Mouse (Mus musculus) neutrophil, adult 65 days (primary cell): ENCODE measurements around the gene Tas2r123. TPM values are rescaled to one million over a fixed set of nuclear protein-coding genes. Genes with fewer than 3 reads are reported as not detected.

Experiments used
- total RNA-seq: library from RNA; stranded (reverse); gene quantifications from 2 replicates; pipeline ENCODE4 v1.2.4, GENCODE M21; 2023

Tas2r123 gene
- not detected in 2 replicates for total RNA-seq

DNA sequence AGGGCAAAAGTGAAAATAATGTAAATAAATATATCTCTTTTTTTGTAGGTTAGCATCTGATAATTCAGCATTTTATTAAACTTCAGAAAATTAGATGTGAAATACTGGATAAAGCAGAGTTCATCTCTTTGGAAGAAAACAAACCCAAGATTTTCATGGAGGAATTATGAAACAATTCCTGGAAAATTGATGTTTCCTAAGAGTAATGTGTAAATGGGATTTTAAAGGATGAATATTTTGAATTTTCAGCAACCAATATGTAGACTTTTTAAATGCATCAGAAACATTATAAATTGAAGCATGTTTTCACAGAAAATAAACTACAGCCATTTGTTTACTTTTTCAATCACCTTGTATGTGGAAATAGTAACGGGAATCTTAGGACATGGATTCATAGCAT lies at the start of gene Tas2r123:
Tas2r123 (plus strand) TSS at position 301 of the 400 bp plus-strand sequence.

DNA sequence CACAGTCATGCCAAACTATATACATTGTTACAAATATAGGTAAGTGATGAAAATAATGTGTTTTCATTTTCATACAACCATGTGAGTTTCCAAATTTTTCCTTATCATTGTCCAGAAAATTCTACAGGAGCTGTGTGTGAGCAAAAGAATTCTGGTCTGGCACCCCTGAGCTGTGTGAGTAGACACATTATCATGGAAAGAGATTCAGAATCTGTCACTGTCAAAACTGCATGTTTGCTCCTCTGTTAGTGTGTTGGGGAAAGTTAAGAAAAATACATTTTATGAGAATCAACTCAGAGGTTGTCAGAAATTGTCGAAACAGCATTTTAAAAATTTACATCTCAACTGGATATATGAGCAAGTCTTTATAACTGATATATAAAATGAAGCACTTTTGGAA lies 44.4 kb upstream of the Tas2r123 start, which contains the start of gene Tas2r117:
Tas2r117 (plus strand) TSS at position 301 of the 400 bp plus-strand sequence.

DNA sequence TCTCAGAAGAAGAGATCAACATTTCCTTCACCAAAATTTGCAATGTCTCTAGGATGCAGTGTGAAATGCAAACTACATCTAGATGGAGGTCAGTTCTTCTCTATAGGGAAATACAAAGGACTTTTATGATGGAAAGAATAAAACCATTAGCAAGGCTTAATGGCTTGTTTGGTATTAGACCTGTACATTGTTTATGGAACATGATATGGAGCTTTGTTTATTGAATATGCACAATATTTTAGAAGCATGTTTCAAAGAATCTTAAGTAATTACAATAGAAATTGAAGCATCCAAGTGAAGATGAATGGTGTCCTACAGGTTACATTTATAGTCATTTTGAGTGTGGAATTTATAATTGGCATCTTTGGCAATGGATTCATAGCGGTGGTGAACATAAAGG lies 8.2 kb downstream of the Tas2r123 start, which contains the start of gene Tas2r116:
Tas2r116 (plus strand) TSS at position 301 of the 400 bp plus-strand sequence.

DNA sequence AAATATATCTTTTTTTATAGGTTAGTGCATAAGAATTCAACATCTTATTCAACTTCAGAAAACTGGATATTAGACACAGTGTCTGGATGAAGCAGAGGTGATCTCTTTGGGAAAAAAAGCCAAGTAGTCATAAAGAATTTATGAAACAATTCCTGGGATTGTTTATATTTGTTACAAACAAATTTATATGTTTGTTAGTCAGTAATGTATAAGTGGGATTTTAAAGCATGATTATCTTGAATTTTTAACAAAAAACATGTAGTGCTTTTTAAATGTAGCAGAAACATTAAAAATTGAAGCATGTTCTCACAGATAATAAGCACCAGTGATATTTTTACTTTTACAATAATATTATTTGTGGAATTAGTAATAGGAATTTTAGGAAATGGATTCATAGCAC lies 20.8 kb downstream of the Tas2r123 start, which contains the start of gene Tas2r110:
Tas2r110 (plus strand) TSS at position 301 of the 400 bp plus-strand sequence.

DNA sequence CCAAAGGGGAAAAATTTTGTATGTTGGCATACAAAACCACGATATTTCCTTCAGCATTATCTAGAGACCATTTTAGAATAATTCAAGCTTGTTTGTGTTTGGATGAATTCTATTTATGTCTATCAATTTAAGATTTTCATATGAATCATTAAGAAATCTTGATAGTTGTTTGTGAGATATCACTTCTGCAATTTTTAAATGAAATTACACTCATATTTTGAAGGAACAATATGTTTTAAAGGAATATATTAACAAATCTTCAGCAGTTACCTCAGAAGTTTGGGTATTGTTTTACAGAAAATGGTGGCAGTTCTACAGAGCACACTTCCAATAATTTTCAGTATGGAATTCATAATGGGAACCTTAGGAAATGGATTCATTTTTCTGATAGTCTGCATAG lies 45.8 kb downstream of the Tas2r123 start, which contains the start of gene Tas2r113:
Tas2r113 (plus strand) TSS at position 301 of the 400 bp plus-strand sequence.

Other genes starting within 250 kb of the Tas2r123 start
- not detected in 2 replicates for gene A630073D07Rik, start 195.6 kb upstream of the Tas2r123 start, total RNA-seq
- not detected in 2 replicates for gene Tas2r120, start 190.2 kb upstream of the Tas2r123 start, total RNA-seq
- not detected in 2 replicates for gene Tas2r121, start 146.1 kb upstream of the Tas2r123 start, total RNA-seq
- gene Tas2r122, start 135.2 kb upstream of the Tas2r123 start, total RNA-seq = not detected in 2 replicates
- not detected in 2 replicates for gene Tas2r115, start 109.1 kb upstream of the Tas2r123 start, total RNA-seq
- not detected in 2 replicates for gene Tas2r124, start 92.4 kb upstream of the Tas2r123 start, total RNA-seq
- gene Tas2r102, start 85.0 kb upstream of the Tas2r123 start, total RNA-seq = not detected in 2 replicates
- gene Tas2r136, start 69.0 kb upstream of the Tas2r123 start, total RNA-seq = not detected in 2 replicates
- not detected in 2 replicates for gene Tas2r117, start 44.3 kb upstream of the Tas2r123 start, total RNA-seq
- not detected in 2 replicates for gene Tas2r116, start 8.3 kb downstream of the Tas2r123 start, total RNA-seq
- gene Tas2r110, start 20.9 kb downstream of the Tas2r123 start, total RNA-seq = not detected in 2 replicates
- gene Tas2r113, start 45.9 kb downstream of the Tas2r123 start, total RNA-seq = not detected in 2 replicates
- not detected in 2 replicates for gene Tas2r125, start 62.5 kb downstream of the Tas2r123 start, total RNA-seq
- gene Tas2r129, start 104.0 kb downstream of the Tas2r123 start, total RNA-seq = not detected in 2 replicates
- not detected in 2 replicates for gene Tas2r131, start 110.8 kb downstream of the Tas2r123 start, total RNA-seq
- not detected in 2 replicates for gene Tas2r109, start 133.8 kb downstream of the Tas2r123 start, total RNA-seq
- gene Tas2r103, start 190.0 kb downstream of the Tas2r123 start, total RNA-seq = not detected in 2 replicates
- gene Tas2r140, start 208.7 kb downstream of the Tas2r123 start, total RNA-seq = not detected in 2 replicates